Mouse (Mus musculus): ENCODE measurements at regions not wholly inside any gene's neighbourhood (a gene's known extent, or its start where the extent isn't known, plus 50 kb on each side); places are given as distances from the start of the nearest gene placed in this dataset.

- ATAC-seq (replicated peaks; ENCODE audit: insufficient number of reproducible peaks, low FRiP score, low TSS enrichment, low read depth): no peak
- no peak for DNase-seq (ENCODE audit: low spot score)
- Histone ChIP-seq H3K9ac (replicated peaks; ENCODE audit: low read length) (no peak overlapping the region), H3K27me3 (ENCODE audit: control insufficient read depth, insufficient read depth, low read length) (no peaks in the 10 kb centered on the region), H3K4me3 (ENCODE audit: low read depth, low read length) (no peak overlapping the region), H3K4me2 (ENCODE audit: low read depth, low read length) (no peak overlapping the region), H3K9me3 (replicated peaks; ENCODE audit: control insufficient read depth, low read length) (no peaks in the 10 kb centered on the region), H3K27ac (replicated peaks; ENCODE audit: low read depth, low read length) (no peak overlapping the region), H3K4me1 (ENCODE audit: control insufficient read depth, insufficient read depth, low read length) (no peaks in the 10 kb centered on the region), H3K36me3 (replicated peaks; ENCODE audit: control insufficient read depth, insufficient read depth, low read depth, low read length) (no peaks in the 10 kb centered on the region)
- 84% methylated on average over 9 of the region's 9 CpGs for WGBS
Measured at GRCm38 (mm10) chr19:37754024-37754423, 56.4 kb downstream of the Cyp26a1 start.

GRCm38 (mm10) chr19:37755372-37755771 is 57.8 kb downstream of the Cyp26a1 start:
- H3K36me3 ChIP-seq (replicated peaks; ENCODE audit: control insufficient read depth, insufficient read depth, low read depth, low read length): no peaks in the 10 kb centered on the region
- no peak overlapping the region for H3K9ac ChIP-seq (replicated peaks; ENCODE audit: low read length)
- no peak overlapping the region for H3K4me3 ChIP-seq (ENCODE audit: low read depth, low read length)
- no peaks in the 10 kb centered on the region for H3K27me3 ChIP-seq (ENCODE audit: control insufficient read depth, insufficient read depth, low read length)
- no peak for ATAC-seq (replicated peaks; ENCODE audit: insufficient number of reproducible peaks, low FRiP score, low TSS enrichment, low read depth)
- H3K4me1 ChIP-seq (ENCODE audit: control insufficient read depth, insufficient read depth, low read length): no peaks in the 10 kb centered on the region
- WGBS: 91% methylated on average over 3 of the region's 3 CpGs
- no peaks in the 10 kb centered on the region for H3K9me3 ChIP-seq (replicated peaks; ENCODE audit: control insufficient read depth, low read length)
- H3K4me2 ChIP-seq (ENCODE audit: low read depth, low read length): no peak overlapping the region
- no peak for DNase-seq (ENCODE audit: low spot score)
- no peak overlapping the region for H3K27ac ChIP-seq (replicated peaks; ENCODE audit: low read depth, low read length)

- ATAC-seq (replicated peaks; ENCODE audit: insufficient number of reproducible peaks, low FRiP score, low TSS enrichment, low read depth) (no peak), DNase-seq (ENCODE audit: low spot score) (no peak)
- Histone ChIP-seq H3K36me3 (replicated peaks; ENCODE audit: control insufficient read depth, insufficient read depth, low read depth, low read length) (no peaks in the 10 kb centered on the region), H3K4me3 (ENCODE audit: low read depth, low read length) (no peak overlapping the region), H3K4me2 (ENCODE audit: low read depth, low read length) (no peak overlapping the region), H3K27me3 (ENCODE audit: control insufficient read depth, insufficient read depth, low read length) (no peaks in the 10 kb centered on the region), H3K4me1 (ENCODE audit: control insufficient read depth, insufficient read depth, low read length) (no peaks in the 10 kb centered on the region), H3K9ac (replicated peaks; ENCODE audit: low read length) (no peak overlapping the region), H3K9me3 (replicated peaks; ENCODE audit: control insufficient read depth, low read length) (no peaks in the 10 kb centered on the region), H3K27ac (replicated peaks; ENCODE audit: low read depth, low read length) (no peak overlapping the region)
- 87% methylated on average over 4 of the region's 4 CpGs for WGBS
Measured at GRCm38 (mm10) chr19:37769376-37769775, 71.8 kb downstream of the Cyp26a1 start.

GRCm38 (mm10) chr19:37771956-37772355 is 74.4 kb downstream of the Cyp26a1 start:
- Histone ChIP-seq H3K4me1 (ENCODE audit: control insufficient read depth, insufficient read depth, low read length) (no peaks in the 10 kb centered on the region), H3K27me3 (ENCODE audit: control insufficient read depth, insufficient read depth, low read length) (no peaks in the 10 kb centered on the region), H3K4me3 (ENCODE audit: low read depth, low read length) (no peak overlapping the region), H3K27ac (replicated peaks; ENCODE audit: low read depth, low read length) (no peak overlapping the region), H3K9me3 (replicated peaks; ENCODE audit: control insufficient read depth, low read length) (no peaks in the 10 kb centered on the region), H3K36me3 (replicated peaks; ENCODE audit: control insufficient read depth, insufficient read depth, low read depth, low read length) (no peaks in the 10 kb centered on the region), H3K9ac (replicated peaks; ENCODE audit: low read length) (no peak overlapping the region), H3K4me2 (ENCODE audit: low read depth, low read length) (no peak overlapping the region)
- 89% methylated on average over 6 of the region's 6 CpGs for WGBS
- DNase-seq (ENCODE audit: low spot score) (no peak), ATAC-seq (replicated peaks; ENCODE audit: insufficient number of reproducible peaks, low FRiP score, low TSS enrichment, low read depth) (no peak)

GRCm38 (mm10) chr19:37774551-37774950 is 77.0 kb downstream of the Cyp26a1 start:
- Histone ChIP-seq H3K4me1 (ENCODE audit: control insufficient read depth, insufficient read depth, low read length) (no peaks in the 10 kb centered on the region), H3K9ac (replicated peaks; ENCODE audit: low read length) (no peak overlapping the region)
- 93% methylated on average over 4 of the region's 4 CpGs for WGBS

GRCm38 (mm10) chr19:37774966-37775365 is 77.4 kb downstream of the Cyp26a1 start:
- Histone ChIP-seq H3K9ac (replicated peaks; ENCODE audit: low read length) (no peak overlapping the region), H3K9me3 (replicated peaks; ENCODE audit: control insufficient read depth, low read length) (no peaks in the 10 kb centered on the region), H3K4me2 (ENCODE audit: low read depth, low read length) (no peak overlapping the region), H3K36me3 (replicated peaks; ENCODE audit: control insufficient read depth, insufficient read depth, low read depth, low read length) (no peaks in the 10 kb centered on the region), H3K4me1 (ENCODE audit: control insufficient read depth, insufficient read depth, low read length) (no peaks in the 10 kb centered on the region), H3K27me3 (ENCODE audit: control insufficient read depth, insufficient read depth, low read length) (no peaks in the 10 kb centered on the region), H3K27ac (replicated peaks; ENCODE audit: low read depth, low read length) (no peak overlapping the region), H3K4me3 (ENCODE audit: low read depth, low read length) (no peak overlapping the region)
- DNase-seq (ENCODE audit: low spot score) (no peak), ATAC-seq (replicated peaks; ENCODE audit: insufficient number of reproducible peaks, low FRiP score, low TSS enrichment, low read depth) (no peak)
- 96% methylated on average over 1 of the region's 1 CpGs for WGBS

More at GRCm38 (mm10) chr19:37774551-37774950, 77.0 kb downstream of the Cyp26a1 start:
- Histone ChIP-seq H3K9me3 (replicated peaks; ENCODE audit: control insufficient read depth, low read length) (no peaks in the 10 kb centered on the region), H3K27me3 (ENCODE audit: control insufficient read depth, insufficient read depth, low read length) (no peaks in the 10 kb centered on the region), H3K27ac (replicated peaks; ENCODE audit: low read depth, low read length) (no peak overlapping the region), H3K36me3 (replicated peaks; ENCODE audit: control insufficient read depth, insufficient read depth, low read depth, low read length) (no peaks in the 10 kb centered on the region), H3K4me2 (ENCODE audit: low read depth, low read length) (no peak overlapping the region), H3K4me3 (ENCODE audit: low read depth, low read length) (no peak overlapping the region)
- DNase-seq (ENCODE audit: low spot score) (no peak), ATAC-seq (replicated peaks; ENCODE audit: insufficient number of reproducible peaks, low FRiP score, low TSS enrichment, low read depth) (no peak)

- H3K9me3 ChIP-seq (replicated peaks; ENCODE audit: control insufficient read depth, low read length): no peaks in the 10 kb centered on the region
- ATAC-seq (replicated peaks; ENCODE audit: insufficient number of reproducible peaks, low FRiP score, low TSS enrichment, low read depth) (no peak), DNase-seq (ENCODE audit: low spot score) (no peak)
- H3K4me1 ChIP-seq (ENCODE audit: control insufficient read depth, insufficient read depth, low read length): no peaks in the 10 kb centered on the region
- no peak overlapping the region for H3K9ac ChIP-seq (replicated peaks; ENCODE audit: low read length)
- no peak overlapping the region for H3K4me3 ChIP-seq (ENCODE audit: low read depth, low read length)
- H3K27me3 ChIP-seq (ENCODE audit: control insufficient read depth, insufficient read depth, low read length): no peaks in the 10 kb centered on the region
- no peak overlapping the region for H3K27ac ChIP-seq (replicated peaks; ENCODE audit: low read depth, low read length)
- no peaks in the 10 kb centered on the region for H3K36me3 ChIP-seq (replicated peaks; ENCODE audit: control insufficient read depth, insufficient read depth, low read depth, low read length)
- no peak overlapping the region for H3K4me2 ChIP-seq (ENCODE audit: low read depth, low read length)
- 76% methylated on average over 6 of the region's 6 CpGs for WGBS
Measured at GRCm38 (mm10) chr19:37777961-37778360, 80.4 kb downstream of the Cyp26a1 start.

- 79% methylated on average over 4 of the region's 4 CpGs for WGBS
- H3K4me3 ChIP-seq (ENCODE audit: low read depth, low read length): no peak overlapping the region
- ATAC-seq (replicated peaks; ENCODE audit: insufficient number of reproducible peaks, low FRiP score, low TSS enrichment, low read depth): no peak
Measured at GRCm38 (mm10) chr19:37778568-37778967, 81.0 kb downstream of the Cyp26a1 start.

More at GRCm38 (mm10) chr19:37778568-37778967, 81.0 kb downstream of the Cyp26a1 start:
- no peaks in the 10 kb centered on the region for H3K4me1 ChIP-seq (ENCODE audit: control insufficient read depth, insufficient read depth, low read length)
- no peak overlapping the region for H3K27ac ChIP-seq (replicated peaks; ENCODE audit: low read depth, low read length)
- no peaks in the 10 kb centered on the region for H3K27me3 ChIP-seq (ENCODE audit: control insufficient read depth, insufficient read depth, low read length)
- H3K36me3 ChIP-seq (replicated peaks; ENCODE audit: control insufficient read depth, insufficient read depth, low read depth, low read length): no peaks in the 10 kb centered on the region
- no peaks in the 10 kb centered on the region for H3K9me3 ChIP-seq (replicated peaks; ENCODE audit: control insufficient read depth, low read length)
- no peak for DNase-seq (ENCODE audit: low spot score)
- H3K4me2 ChIP-seq (ENCODE audit: low read depth, low read length): no peak overlapping the region
- no peak overlapping the region for H3K9ac ChIP-seq (replicated peaks; ENCODE audit: low read length)

All from embryonic facial prominence, embryonic 11.5 days (tissue).